Mouse (Mus musculus): ENCODE results near the gene Gpr137b.
"Not testable (repeated sequence)": the region's sequence is repeated elsewhere in the genome, so short reads cannot be mapped to it uniquely, and the experiment has no call there.

Gpr137b gene

DNA sequence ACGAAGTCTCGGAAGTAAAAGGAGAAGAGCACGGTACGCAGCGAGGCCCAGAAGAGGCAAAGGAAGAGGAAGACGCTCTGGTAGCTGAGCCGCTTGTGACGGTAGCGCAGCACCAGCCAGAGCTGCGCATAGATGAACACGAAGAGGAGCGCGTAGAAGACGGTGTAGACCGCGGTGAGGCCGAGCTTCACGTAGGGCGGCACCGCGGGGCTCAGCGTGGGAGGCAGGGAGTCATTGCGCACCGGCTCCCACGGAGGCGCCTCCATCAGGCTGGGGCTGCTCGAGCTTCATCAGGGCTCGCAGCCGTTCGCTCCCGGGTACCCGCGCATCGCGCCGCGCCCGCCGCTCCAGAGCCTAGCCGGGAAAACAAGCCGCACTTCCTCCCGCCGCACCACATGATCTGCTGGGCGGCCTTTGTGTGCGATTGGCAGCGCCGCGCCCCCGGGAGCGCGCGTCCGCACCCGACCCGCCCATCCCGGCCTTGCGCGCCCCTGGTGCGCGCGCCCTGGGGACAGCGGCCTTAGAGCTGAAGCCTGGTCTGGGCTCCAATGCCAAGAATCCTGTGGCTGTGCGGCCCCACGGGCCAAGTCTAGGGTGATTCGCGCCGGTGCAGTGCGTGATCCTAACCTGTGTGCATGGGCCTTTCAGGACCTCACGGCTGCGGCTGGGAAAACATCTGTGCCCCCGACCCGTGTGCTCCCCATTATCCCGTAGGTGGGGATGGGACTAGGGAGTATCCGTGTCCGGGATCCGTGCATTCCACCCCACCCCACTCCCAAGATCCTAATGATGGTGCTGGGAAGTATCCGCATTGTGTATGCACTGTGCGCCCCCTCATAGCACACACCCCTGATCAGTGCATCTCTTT, at the start of gene Gpr137b:
Gene Gpr137b, minus strand, starts transcription at position 787 of the 868 bp plus-strand sequence.
- DNase-seq (ENCODE audit: low spot score in 2 of 2) = peak; percentile 51 to 67

DNA sequence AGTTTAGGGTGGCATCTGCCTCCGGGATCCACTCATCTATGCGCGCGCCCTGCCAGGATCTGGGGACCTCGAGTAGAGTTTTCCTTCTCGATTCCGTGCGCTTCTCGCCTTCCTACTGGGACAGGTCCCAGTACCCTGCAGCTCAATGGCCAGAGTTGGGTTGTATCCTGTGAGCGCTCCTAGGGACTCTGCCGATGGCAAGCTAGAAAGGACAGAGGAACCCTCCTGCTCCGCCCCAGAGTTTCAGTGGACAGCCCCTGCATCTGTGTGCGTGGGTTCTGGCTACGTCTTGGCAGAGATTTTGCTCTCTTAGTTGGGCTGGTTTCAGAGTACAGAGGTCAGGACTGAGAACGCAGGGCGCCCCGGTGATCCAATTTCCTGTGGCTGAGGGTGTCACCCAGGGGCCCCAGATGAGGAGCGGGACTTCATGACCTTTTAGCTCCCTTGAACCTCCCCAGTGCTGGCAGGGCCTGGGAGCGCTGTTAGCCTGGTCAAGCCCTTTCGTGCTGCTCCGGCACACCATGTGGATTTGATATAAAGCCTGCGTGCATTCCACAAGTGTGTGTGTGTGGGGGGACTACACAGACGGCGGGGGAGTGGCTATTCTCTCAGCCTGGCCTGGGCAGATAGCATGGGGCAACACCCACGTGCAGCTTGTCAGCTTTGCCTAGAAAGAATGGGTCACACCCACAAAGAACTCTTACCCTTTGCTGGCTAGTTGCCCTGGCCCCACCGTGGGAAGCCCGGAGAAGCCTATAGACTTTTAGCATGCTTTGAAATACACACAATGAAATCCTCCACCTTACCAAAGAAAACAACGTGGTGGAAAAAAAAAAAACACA, 44.5 kb upstream of the Gpr137b start:
- not testable (repeated sequence) for DNase-seq (ENCODE audit: low spot score in 2 of 2)

DNA sequence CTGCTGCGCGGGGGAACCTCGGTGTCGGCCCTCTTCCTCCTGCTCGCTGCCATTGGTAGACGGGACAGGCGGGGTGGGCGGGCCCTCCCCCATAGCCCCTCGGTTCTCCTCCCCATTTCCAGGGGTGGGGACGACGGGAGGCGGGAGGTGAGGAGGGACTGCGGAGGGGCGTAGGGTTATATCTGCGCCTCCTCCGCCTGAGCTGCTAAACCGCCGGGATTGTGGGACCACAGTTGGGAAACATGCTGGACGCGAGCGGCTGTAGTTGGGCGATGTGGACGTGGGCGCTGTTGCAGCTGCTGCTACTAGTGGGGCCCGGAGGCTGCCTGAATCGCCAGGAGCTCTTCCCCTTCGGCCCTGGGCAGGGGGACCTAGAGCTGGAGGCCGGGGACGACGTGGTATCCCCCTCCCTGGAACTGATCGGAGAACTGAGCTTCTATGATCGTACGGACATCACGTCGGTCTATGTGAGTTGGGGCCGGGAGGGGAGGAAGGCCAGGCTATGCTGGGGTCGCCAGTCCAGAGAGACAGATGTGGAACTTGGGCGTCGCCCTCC, 43.7 kb upstream of the Gpr137b start, which contains the start of gene Nid1:
Gene Nid1, plus strand, starts transcription at position 92 of the 556 bp plus-strand sequence.
- DNase-seq (ENCODE audit: low spot score in 2 of 2) = not testable (repeated sequence)

DNA sequence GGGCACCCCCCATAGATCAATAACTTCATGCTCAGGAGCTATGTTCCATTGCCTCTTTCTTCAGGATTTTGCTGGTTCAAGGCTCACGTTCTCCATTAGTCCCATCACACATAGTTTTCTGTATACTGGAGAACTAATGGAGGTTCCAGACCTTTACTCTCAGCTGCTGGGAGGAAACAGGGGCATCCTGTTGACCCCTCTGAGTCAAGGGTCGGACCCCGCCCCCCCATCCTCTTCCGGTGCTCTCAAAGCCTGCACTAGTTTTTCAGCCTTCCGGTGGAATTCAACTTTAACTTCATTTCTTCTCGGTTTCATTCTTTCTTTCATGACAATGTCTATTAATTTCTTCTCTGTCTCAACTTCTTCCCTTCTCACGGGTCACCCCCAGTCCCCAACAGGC, 42.3 kb upstream of the Gpr137b start:
- not testable (repeated sequence) for DNase-seq (ENCODE audit: low spot score in 2 of 2)

DNA sequence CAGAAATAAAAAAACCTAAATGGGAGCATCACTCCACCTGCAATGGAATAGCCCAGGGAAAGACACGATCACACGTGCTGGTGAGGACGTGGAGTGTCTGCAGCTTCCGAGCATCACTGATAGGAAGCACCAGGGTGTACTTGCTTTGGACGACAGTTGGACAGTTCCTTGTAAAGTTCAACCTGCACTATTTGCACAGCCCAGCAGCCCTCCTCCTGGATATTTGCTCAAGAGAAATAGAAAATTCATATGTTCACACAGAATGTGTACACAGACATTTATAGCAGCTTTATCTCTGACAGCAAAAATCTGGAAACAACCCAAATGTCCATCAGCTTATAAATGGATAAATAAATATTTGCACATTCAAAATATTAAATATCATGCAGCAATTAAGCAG, 29.5 kb upstream of the Gpr137b start:
- DNase-seq (ENCODE audit: low spot score in 2 of 2) = not testable (repeated sequence)

DNA sequence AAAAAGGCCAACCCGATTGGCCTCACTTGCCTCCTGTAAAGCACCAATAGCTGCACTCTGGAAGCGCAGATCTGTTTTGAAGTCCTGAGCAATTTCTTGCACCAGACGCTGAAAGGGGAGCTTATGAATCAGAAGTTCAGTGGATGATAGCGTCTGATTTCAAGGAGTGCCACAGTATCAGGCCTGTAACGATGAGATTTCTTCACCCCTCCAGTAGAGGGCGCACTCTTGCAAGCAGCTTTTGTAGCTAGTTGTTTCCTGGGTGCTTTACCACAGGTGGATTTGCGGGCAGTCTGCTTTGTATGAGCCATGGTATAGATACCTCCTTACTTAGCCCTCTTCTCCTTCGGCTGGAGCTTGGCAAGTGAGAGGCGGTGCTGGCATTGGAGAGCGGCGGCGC, 25.0 kb upstream of the Gpr137b start:
- DNase-seq (ENCODE audit: low spot score in 2 of 2) = not testable (repeated sequence)

DNA sequence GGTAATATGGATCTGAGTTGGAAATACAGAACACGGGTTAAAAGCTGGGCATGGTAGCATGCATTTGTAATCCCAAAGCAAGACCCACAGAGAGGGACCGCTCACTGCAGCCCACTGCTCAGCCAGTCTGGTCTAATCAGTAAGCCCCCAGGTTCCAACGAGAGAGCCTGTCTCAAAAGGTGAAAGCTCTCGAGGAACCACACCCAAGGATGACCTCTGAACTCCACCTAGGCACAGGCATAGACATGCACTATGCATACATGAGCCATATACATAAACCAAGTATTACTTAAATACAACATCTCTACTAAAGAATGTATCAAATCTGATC, 22.2 kb upstream of the Gpr137b start:
- not testable (repeated sequence) for DNase-seq (ENCODE audit: low spot score in 2 of 2)

DNA sequence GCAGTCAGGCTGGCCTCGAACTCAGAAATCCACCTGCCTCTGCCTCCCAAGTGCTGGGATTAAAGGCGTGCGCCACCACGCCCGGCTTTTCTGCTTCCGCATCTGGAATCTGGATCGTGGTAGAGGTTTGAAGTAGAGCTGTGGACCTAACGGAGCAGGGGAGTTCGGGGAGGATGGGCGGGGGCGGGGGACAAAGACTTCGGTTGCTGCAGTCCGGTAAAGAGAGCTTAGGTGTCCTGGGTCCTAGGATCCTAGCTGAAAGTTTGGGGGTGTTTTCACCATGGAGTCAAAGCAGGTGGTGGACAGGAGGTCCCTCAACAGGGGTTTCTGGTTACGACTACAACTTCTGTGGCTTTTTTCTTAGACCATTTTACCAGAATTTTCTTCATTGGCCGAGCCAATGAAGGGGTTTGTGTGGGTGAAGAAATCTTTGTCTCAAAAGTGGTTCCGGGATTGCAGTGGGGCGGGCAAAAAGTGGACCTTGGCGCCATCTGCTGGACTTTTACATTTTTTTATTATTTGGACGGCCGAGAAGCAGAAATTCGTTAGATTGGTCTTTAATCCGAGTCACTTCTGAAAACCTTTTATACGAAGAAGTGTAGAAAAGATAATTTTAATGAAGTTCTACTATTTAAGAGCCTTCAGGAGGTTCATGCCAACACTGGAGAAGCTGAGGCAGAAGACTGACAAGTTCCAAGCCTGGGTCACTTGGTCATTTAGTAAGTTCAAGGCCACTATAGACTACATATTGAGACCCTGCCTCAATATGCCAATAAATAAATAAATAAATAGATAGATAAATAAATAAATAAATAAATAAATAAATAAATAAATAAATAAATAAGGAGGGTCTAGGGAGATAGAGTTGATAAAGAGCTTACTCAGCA, 21.5 kb upstream of the Gpr137b start:
- peak; percentile 64 to 67 for DNase-seq (ENCODE audit: low spot score in 2 of 2)

DNA sequence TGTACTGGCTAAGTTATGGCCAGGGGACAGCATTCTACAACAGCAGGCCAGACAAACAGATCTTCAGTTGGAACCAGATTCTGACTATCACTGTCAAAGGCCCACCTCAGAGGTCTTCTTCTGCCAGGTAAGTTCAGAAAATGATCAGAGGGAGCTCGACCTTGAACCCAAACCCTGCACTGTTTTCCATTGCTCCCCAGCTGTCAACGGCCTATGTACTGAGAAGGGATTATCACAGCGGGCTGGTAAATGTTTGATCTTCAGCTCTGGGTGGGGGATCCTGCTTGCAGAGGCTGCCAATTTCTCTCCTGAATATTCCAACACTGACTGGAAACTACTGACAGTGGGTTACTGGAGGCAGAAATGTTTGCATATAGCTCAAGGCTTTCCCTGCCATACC, 20.4 kb upstream of the Gpr137b start:
- no peak for DNase-seq (ENCODE audit: low spot score in 2 of 2)

DNA sequence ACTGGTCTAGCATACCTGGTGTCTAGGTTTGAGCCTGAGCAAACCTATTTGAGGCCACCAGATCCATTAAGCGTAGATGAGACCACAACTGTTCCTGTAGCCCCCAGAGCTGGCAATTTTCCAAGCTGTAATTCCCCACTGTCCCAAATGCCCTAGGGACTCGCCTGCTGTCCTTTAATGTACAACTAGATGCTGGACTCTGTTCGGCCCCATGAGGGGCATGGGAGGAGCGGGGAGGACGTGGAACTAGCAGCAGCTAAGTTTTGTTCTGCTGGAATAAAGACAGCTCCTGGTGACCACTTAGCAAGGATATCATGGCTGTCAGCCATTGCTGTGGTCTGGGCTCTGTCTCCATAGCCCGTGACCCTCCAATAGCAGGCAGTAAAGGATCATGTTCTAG, 11.7 kb upstream of the Gpr137b start:
- DNase-seq (ENCODE audit: low spot score in 2 of 2) = not testable (repeated sequence)

DNA sequence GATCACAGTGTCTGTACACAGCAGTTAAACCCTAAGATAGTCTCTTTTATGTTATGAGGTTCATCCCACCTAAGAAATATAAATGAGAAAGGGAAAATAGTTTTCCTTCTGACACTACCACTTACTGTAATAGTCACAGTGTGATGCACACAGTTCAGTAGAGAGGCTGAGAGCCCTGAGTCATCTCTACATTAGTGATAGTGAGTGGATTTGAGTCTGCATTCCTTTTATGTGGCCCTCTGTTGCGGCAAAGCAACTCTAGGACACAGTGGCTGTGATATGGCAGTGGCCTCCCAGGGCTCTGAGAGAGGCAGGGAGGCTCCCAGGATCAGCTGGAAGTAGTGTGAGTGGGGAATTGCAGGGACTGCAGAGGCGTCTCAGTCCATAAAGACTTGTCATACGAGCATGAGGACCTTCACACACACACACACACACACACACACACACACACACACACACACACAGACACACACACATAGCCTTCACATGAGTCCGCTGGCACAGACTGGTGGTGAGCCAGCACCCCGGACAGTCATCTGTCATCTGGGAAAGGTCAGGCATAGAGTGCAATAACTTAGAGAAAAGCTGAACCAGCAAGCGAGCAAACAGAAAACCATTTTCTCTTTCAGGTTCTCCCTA, 10.8 kb upstream of the Gpr137b start:
- DNase-seq (ENCODE audit: low spot score in 2 of 2) = not testable (repeated sequence)

DNA sequence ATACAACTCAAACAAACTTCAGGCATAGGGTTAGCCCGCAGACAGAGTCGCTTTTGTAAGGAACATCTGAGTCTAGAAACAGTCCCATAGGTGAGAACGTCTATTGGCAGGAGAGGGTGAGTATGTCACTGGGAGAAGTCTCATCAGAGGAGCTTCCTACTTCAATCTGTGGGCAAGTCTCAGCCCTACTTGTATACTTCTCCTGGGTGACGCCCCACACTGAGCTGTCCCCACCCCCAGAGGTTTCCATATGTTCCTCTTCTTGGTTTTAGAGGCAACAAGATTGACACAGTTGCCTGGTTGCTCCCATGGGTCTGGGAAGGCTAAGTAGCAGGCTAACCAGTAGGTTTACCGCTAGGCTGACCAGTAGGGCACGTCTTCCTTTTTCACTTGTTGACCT, 10.0 kb upstream of the Gpr137b start:
- not testable (repeated sequence) for DNase-seq (ENCODE audit: low spot score in 2 of 2)

DNA sequence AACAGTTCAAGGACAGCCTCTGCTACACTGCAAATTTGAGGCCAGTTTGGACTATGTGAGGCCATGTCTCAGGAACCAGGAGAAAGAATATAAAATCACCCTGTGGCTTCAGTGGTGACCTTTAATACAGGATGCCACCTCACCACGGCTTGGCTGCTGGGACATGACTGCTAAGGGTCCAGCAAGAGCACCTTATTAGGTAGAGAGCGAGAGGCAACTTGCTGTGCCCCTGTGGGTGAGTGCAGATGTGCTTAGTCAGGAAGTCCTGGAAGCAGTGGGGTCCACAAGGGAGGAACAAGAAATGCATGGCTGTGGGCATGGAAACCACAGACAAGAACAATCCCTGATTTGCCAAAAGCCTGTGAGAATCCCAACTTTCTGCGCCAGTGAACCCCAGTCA, 9.6 kb upstream of the Gpr137b start:
- DNase-seq (ENCODE audit: low spot score in 2 of 2) = not testable (repeated sequence)

DNA sequence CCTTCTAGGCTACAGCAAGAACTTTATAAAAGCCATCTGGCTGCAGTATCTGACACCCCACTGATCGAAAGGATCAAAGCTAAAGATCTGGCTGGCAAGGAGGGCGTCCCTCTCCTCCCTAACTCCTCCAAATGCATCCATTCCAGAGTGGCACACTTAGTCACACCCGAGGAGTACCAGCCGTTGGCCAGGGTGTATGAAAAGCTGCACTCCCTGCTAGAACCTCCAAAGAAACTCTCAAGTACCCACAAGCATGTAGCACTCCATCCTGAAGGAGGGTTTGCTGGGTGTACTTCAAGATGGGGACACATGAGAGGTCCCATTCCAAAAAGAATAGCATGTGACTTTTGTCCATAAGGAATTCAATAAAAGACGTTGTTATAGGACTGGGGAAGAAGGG, 9.0 kb upstream of the Gpr137b start:
- not testable (repeated sequence) for DNase-seq (ENCODE audit: low spot score in 2 of 2)

DNA sequence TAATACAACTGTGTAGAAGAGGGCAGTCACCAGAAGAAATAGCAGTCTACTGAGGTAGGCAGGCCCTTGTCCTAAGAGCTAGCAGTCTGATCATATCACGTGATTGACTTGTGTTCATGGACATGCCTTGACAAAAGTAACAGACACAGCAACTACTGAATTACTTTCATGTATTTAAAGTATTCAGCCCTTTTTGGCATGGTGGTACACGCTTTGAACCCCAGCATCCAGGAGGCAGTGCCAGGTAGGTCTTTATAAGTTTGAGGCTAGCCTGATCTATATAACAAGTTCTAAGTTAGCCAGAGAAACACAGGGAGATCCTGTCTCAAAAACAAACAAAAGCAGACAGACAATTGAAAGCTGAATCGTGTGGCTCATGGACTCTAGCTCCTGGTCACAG, 7.0 kb upstream of the Gpr137b start:
- not testable (repeated sequence) for DNase-seq (ENCODE audit: low spot score in 2 of 2)

DNA sequence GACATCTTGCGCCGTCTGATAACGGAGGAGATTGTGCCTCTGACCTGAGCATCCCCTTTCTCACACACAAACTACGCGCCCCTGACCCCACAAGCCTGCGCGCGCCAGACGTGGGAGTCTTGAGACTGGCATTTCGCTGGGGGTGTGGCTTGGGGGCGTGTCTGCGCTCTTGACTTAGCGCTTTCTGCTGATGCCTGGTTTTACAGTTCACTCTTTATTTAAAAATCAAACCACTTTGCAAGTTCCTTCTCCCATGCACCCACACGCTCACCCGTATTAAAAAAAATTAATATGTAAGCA, 232 bp upstream of the Gpr137b start:
- peak in 1 of 2 experiments; percentile 39 for DNase-seq (ENCODE audit: low spot score in 2 of 2)

DNA sequence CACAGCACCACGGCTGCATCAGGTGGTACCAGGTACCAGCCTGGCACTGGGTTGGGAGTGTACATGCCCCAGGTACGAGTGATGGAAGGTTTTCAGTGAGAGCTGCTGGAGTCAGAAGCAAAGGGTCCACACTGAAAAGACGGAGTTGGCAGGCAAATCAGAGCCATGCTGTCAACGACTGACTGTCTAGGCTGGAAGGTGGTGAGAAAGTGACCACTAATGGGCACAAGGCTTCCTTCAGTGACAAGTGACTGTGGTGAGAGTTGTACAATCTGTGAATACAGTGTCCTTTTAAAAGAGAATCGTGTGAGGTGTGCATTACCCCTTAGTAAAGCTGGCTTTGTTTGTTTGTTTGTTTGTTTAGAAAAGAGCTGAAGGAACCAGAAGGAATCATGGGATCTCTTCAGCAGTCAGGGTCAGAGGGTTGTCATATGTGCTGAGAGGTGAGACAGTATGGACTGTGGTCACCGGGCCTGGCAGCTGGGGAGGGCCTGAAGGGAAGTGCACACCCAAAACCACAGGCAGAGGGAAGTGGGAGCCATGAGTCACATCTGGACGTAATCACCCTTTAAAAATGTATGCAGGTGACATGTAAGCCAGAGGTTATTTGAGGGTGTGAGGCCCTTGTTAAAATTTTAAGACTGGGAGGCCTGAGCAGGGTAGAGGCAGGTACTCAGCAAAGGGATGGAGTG, 15.5 kb downstream of the Gpr137b start:
- not testable (repeated sequence) for DNase-seq (ENCODE audit: low spot score in 2 of 2)

DNA sequence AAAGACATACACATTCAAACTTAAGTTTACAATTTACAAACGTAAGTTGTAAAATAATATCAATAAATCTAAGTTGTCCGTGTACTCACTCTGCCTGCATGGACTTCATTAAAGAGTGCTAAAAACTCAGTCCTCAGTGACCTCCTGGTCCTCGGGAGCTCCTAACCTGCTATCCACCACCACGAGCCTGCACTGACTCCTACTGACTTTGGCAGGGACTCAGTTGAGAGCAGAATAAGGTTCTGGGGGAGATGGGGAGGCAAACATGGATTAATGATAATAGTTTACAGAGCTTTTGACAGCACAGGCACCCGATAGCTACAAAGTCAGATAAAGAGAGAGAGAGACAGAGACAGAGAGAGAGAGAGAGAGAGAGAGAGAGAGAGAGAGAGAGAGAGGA, 16.6 kb downstream of the Gpr137b start:
- DNase-seq (ENCODE audit: low spot score in 2 of 2) = no peak

DNA sequence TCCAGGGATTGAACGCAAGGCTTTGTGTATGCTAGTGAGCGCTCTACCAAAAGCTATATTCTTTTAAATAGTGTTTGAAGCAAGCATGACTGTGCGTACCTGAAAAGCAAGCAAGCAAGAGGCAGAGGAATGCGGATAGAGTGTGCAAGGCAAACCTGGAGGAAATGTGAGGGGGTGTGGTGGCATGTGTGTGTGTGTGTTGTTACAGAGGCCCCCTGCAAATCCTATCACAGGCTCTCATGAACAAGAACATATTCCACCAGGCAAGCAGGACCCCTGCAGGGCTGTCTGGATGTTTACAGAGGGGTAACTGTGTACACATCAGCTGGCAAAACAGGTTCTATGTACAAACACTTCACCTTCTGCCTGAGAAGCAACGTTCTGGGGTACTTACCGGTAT, 19.8 kb downstream of the Gpr137b start:
- not testable (repeated sequence) for DNase-seq (ENCODE audit: low spot score in 2 of 2)

DNA sequence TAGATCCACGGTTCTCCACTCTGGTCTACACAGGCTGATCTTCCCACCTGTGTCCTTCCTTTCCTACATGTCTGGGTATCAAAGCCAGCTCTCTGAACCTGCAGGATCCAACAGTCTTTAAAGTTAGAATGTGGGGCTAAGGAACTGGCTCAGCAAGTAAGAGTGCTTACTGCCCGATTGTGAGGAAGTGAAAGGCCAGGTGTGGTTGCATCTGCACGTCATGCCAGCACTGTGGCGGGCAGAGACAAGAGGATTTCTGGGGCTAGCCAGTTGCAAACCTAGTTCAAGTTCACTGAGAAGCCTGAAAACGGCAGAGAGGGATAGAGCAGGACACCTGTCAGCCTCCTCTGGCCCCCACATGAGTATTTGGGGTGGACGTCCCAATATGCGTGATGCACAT, 22.4 kb downstream of the Gpr137b start:
- not testable (repeated sequence) for DNase-seq (ENCODE audit: low spot score in 2 of 2)

All from right cerebral cortex, adult 2 months (tissue).